Mouse (Mus musculus) kidney, embryonic 16.5 days (tissue): ENCODE results near the gene Fat1. TPM values are rescaled to one million over a fixed set of nuclear protein-coding genes. Genes with fewer than 3 reads are reported as not detected.

Source experiments
- ATAC-seq: fragments of 200-750 bp; cut with Nextera tagmentation; 2 replicates; pipeline ENCODE4 v1.8.0; 2017; ENCODE audit warnings: moderate TSS enrichment; ENCODE audit not compliant: low FRiP score, low TSS enrichment
- H3K27ac ChIP-seq: fragments of 300-500 bp; sonication (generic); 2 replicates; pipeline ENCODE4 v1.5.1; 2014; ENCODE audit warnings: low read length
- H3K27me3 ChIP-seq: fragments of 300-500 bp; sonication (generic); 2 replicates; pipeline ENCODE4 v1.6.1; 2014; ENCODE audit warnings: low read length, control low read depth, mixed read lengths; ENCODE audit not compliant: insufficient read depth
- H3K36me3 ChIP-seq: fragments of 300-500 bp; sonication (generic); 2 replicates; pipeline ENCODE4 v1.6.1; 2014; ENCODE audit warnings: low read length, control low read depth, mixed read lengths; ENCODE audit not compliant: insufficient read depth
- H3K4me1 ChIP-seq: fragments of 300-500 bp; sonication (generic); 2 replicates; pipeline ENCODE4 v1.6.1; 2014; ENCODE audit warnings: low read length, control low read depth, mixed read lengths; ENCODE audit not compliant: insufficient read depth
- H3K4me2 ChIP-seq: fragments of 300-500 bp; sonication (generic); replicated peaks from 2 replicates; pipeline ENCODE4 v1.6.1; 2014; ENCODE audit warnings: low read depth, low read length
- H3K4me3 ChIP-seq: fragments of 300-500 bp; sonication (generic); 2 replicates; pipeline ENCODE4 v1.5.1; 2014; ENCODE audit warnings: mild to moderate bottlenecking, low read length
- H3K9ac ChIP-seq: fragments of 300-500 bp; sonication (generic); replicated peaks from 2 replicates; pipeline ENCODE4 v1.6.1; 2014; ENCODE audit warnings: low read length
- H3K9me3 ChIP-seq: fragments of 300-500 bp; sonication (generic); 2 replicates; pipeline ENCODE4 v1.6.1; 2016; ENCODE audit warnings: low read length, control low read depth
- WGBS: fragments of 180-500 bp; shearing (Covaris S2); extraction: QIAGEN DNeasy Blood & Tissue Kit; methylation state at CpG from one replicate; pipeline ENCODE4 v1.1.7; 2014; 5-methylcytosine and 5-hydroxymethylcytosine counted together
- polyA plus RNA-seq: library from polyadenylated mRNA; unstranded; fragments of >200 nt; fragmentation: Nextera tagmentation; extraction: Ambion mirVana; gene quantifications from 2 replicates; pipeline ENCODE4 v1.2.1, GENCODE M21; 2015

The Fat1 gene
- polyA plus RNA-seq, 1 experiment from 2014 or later, result 19.9 TPM

DNA sequence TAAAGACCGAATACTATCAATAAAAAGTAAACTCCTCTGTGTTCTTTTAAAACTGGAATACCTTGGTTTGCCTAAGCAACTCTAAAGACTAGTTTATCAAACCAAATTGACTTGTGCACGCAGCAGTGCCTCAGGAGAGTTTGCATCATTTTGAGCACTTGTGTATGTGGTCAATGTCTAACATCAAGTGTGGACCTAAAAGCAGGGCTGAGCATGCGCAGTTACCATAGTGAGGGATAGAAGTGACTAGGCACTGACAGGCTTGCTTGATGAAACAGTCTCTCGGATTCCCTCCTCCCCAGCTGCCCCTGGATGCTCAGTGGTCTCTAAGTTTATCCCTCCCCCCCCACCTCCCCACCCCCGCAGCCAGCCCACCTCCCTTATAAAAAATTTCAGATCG, 1.8 kb upstream of the Fat1 start:
- Histone ChIP-seq H3K27ac (no peak overlapping the region), H3K36me3 (peaks cover 4% of the 10 kb centered on the region; the same call in 1 of the 2 replicates), H3K9me3 (peaks cover 9% of the 10 kb centered on the region), H3K9ac (no peak overlapping the region), H3K27me3 (0 out of 2 replicates have a peak, but pooled peaks cover 4% of the 10 kb centered on the region), H3K4me3 (peak overlapping the region; percentile 87), H3K4me2 (peak overlapping the region; percentile 72), H3K4me1 (peaks cover 9% of the 10 kb centered on the region)
- ATAC-seq, result no peak
- 51% methylated on average over 6 of the region's 6 CpGs for WGBS

DNA sequence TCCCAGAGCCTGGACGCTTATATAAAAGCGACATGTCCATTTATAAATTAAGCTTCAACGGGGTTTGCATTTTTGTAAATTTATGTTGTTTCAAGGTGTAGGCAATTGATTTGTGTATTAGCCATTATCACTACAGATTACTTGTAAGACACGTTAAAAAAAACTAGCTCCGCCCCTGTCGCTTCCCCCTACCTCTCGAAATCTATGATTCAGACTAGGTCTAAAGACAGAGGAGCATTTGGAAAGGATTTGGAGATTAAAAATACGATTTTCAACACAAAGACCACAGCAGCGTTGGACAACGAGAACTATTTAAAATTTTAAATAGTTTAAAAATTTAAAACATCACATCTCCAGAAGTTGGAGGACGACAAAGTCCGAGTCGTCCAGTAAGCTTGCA, 831 bp upstream of the Fat1 start:
- peaks cover 3% of the 10 kb centered on the region for H3K9me3 ChIP-seq
- no peaks in the 10 kb centered on the region for H3K36me3 ChIP-seq
- ATAC-seq, result no peak
- H3K27ac ChIP-seq, result peak overlapping the region; percentile 97
- 3% methylated on average over 13 of the region's 13 CpGs for WGBS
- 0 out of 2 replicates have a peak, but pooled peaks cover 4% of the 10 kb centered on the region for H3K27me3 ChIP-seq
- peaks cover 12% of the 10 kb centered on the region for H3K4me1 ChIP-seq
- H3K9ac ChIP-seq, result peak overlapping the region; percentile 68
- peak overlapping the region; percentile 72 for H3K4me2 ChIP-seq
- H3K4me3 ChIP-seq, result peak overlapping the region; percentile 87

DNA sequence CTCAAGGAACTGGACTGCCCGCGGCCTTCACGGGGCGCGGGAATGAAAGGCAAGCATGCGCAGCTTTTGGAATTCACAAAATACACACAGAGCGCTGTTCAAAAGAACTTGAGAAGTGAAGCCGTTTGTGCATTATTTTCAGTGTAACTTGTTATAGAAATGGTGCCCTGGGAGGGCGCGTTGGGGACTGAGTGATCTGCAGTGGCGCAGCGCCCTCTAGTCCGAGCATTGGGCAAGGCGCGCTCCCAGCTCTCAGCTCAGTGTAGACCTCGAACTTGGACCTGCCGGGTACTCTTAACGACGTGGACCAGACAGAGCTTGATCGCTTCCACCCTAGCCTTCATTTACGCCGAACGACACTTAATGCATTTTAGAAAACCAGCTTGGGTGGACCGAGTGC, 494 bp downstream of the Fat1 start:
- Histone ChIP-seq H3K27me3 (0 out of 2 replicates have a peak, but pooled peaks cover 4% of the 10 kb centered on the region), H3K4me3 (peak overlapping the region; percentile 87), H3K36me3 (no peaks in the 10 kb centered on the region), H3K4me1 (peaks cover 19% of the 10 kb centered on the region), H3K27ac (peak overlapping the region; percentile 97), H3K4me2 (peak overlapping the region; percentile 72), H3K9ac (peak overlapping the region; percentile 92), H3K9me3 (no peaks in the 10 kb centered on the region)
- peak; percentile 76 for ATAC-seq
- under 1% methylated on average over 24 of the region's 24 CpGs for WGBS

DNA sequence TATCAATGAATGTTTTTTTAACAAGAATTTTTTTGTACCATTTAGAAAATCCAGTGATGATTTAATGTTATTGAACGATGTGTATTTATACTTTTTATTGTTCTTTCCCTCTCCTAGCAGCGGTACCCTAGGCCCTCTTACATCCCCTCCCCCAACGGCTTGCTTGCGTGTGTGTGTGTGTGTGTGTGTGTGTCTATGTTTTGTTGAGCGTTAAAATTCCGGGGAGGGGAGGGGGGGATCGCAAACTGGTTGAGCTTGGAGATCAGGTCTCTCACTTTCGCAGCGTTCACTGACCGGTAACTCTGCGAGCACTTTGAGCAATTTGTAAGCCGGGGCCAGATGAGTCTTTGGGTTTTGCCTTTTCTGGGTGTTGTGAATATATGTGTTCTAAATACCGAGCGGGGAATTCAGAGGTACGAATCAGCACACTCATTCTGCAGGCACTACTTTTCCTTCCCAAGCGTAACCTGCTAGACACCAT, 1.3 kb downstream of the Fat1 start:
- 0 out of 2 replicates have a peak, but pooled peaks cover 4% of the 10 kb centered on the region for H3K27me3 ChIP-seq
- H3K9ac ChIP-seq, result peak overlapping the region; percentile 92
- H3K4me1 ChIP-seq, result peaks cover 23% of the 10 kb centered on the region
- H3K4me2 ChIP-seq, result peak overlapping the region; percentile 72
- peak overlapping the region; percentile 95 for H3K27ac ChIP-seq
- no peaks in the 10 kb centered on the region for H3K9me3 ChIP-seq
- no peak for ATAC-seq
- under 1% methylated on average over 16 of the region's 16 CpGs for WGBS
- H3K36me3 ChIP-seq, result 0 out of 2 replicates have a peak, but pooled peaks cover under 1% of the 10 kb centered on the region
- peak overlapping the region; percentile 87 for H3K4me3 ChIP-seq

DNA sequence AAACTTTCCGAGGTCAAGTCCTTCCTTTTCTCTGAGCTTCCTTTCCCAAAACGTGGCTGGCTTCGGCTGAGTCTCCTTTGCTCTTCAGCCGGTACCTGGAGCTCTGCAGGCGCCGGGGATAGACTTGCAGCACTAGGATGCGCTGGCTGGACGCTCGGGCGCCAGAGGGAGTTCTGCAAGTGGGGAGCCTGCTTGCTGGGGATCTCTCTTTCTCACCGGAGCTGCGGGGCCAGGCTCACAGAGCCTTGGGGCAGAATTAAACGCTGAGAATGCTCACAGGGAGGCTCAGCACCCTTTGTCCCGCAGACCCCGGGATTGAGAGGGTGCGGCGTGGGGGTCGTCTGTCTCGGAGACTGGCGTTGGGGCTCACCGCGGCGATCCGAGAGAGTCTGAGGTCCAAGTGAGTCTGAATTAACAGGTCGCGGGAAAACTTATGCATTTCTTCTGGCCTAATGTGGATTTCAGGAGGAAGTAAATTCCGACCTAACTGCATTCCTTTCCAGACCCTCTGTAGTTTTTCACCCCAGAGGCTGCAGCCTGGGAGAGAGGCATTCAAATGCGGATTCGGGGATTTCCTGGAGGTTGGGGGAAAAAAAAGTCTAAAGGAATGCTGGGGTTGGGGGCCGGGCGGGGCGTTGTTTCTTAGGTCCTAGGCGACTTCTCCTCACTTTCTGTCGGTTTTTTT, 2.0 kb downstream of the Fat1 start:
- ATAC-seq, result no peak
- peak overlapping the region; percentile 95 for H3K27ac ChIP-seq
- H3K4me1 ChIP-seq, result peaks cover 24% of the 10 kb centered on the region
- H3K27me3 ChIP-seq, result 0 out of 2 replicates have a peak, but pooled peaks cover 4% of the 10 kb centered on the region
- H3K9ac ChIP-seq, result peak overlapping the region; percentile 92
- WGBS, result under 1% methylated on average over 34 of the region's 34 CpGs
- 0 out of 2 replicates have a peak, but pooled peaks cover 4% of the 10 kb centered on the region for H3K36me3 ChIP-seq
- H3K4me3 ChIP-seq, result peak overlapping the region; percentile 87
- H3K9me3 ChIP-seq, result no peaks in the 10 kb centered on the region
- peak overlapping the region; percentile 72 for H3K4me2 ChIP-seq

DNA sequence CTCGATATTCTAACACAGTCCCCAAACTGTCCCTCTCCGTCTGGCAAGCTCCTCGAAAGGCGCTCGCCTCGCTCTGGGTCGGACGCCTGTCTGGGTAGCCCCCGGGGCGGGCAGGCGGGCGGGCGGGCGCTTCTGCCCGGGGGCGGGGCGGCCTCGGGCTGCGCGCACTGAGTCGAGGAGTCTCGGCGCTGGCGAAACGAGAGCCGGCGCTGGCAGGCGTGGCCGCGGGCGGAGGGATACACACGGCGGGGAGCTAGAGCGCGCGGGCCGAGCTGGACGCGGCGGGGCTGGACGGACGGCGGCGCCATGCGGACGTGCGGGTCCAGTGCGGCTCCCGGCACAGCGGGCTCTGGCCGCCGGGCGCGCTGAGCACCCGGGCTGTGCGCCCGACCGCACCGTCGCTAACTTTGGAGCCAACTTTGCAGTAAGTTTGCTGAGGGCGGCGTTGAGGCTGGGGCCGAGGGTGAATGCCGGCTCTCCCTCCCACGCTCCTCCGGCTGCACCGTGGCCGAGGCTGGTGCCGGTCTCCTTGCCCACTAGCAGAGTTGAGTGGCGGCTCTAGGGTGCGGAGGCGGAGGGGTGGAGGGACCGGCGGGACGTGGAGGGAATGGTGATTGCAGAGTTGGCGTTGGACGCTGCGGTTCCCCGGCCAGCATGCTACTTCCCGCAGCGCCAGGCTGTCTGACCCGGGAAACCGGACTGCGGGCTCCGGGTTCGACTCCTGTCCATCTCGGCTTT, 2.8 kb downstream of the Fat1 start:
- under 1% methylated on average over 83 of the region's 87 CpGs for WGBS

DNA sequence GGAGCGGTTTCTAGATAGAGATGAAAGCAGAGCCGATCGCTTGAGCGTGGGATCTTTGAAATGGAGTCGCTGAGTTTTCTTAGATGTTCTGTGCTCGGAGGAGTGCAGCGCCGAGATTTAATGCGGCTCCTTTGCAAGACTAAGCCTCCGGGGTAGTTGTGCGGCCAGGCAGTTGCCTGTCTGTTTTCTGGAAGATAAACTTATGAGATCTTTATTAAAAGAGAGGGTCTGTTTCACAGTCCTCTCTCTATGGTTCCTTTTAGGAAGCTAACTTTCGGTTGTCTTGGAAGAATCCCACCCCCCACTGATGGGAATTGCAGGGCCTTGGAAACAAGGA, 3.4 kb downstream of the Fat1 start:
- H3K4me3 ChIP-seq, result peak overlapping the region; percentile 87
- no peaks in the 10 kb centered on the region for H3K9me3 ChIP-seq
- WGBS, result under 1% methylated on average over 12 of the region's 12 CpGs

More for the DNA sequence above, 2.8 kb downstream of the Fat1 start:
- Histone ChIP-seq H3K9ac (peak overlapping the region; percentile 92), H3K4me1 (peaks cover 32% of the 10 kb centered on the region), H3K4me2 (peak overlapping the region; percentile 72), H3K4me3 (peak overlapping the region; percentile 87), H3K9me3 (no peaks in the 10 kb centered on the region), H3K27me3 (0 out of 2 replicates have a peak, but pooled peaks cover 4% of the 10 kb centered on the region), H3K27ac (peak overlapping the region; percentile 95), H3K36me3 (0 out of 2 replicates have a peak, but pooled peaks cover 4% of the 10 kb centered on the region)
- peak; percentile 80 for ATAC-seq

DNA sequence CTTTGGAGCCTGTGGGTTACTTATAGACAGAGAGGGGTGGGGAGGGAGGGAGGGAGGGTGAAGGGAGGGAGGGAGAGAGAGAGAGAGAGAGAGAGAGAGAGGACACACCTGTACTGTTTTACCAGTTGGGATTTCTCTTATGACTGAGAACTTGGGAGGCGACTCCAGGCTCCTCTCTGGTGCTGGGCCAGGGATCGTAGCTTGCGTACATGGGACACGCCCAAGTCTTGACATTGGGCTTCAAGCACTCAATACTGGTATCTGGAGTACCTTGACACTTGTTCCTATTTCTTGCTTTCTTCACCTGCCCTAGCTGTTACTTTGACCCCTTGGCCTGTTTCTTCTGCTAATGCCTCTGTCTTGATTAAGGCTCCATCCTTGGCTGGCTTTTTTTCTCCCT, 10.3 kb downstream of the Fat1 start:
- Histone ChIP-seq H3K9me3 (peaks cover 3% of the 10 kb centered on the region; the same call in 1 of the 2 replicates), H3K4me3 (no peak overlapping the region), H3K36me3 (peaks cover 13% of the 10 kb centered on the region), H3K4me1 (peaks cover 30% of the 10 kb centered on the region), H3K27ac (no peak overlapping the region), H3K27me3 (no peaks in the 10 kb centered on the region), H3K9ac (no peak overlapping the region), H3K4me2 (no peak overlapping the region)
- WGBS, result 96% methylated on average over 4 of the region's 4 CpGs
- no peak for ATAC-seq

More for the DNA sequence above, 3.4 kb downstream of the Fat1 start:
- H3K9ac ChIP-seq, result peak overlapping the region; percentile 92
- peak overlapping the region; percentile 95 for H3K27ac ChIP-seq
- 0 out of 2 replicates have a peak, but pooled peaks cover 2% of the 10 kb centered on the region for H3K27me3 ChIP-seq
- peak overlapping the region; percentile 72 for H3K4me2 ChIP-seq
- no peak for ATAC-seq
- H3K36me3 ChIP-seq, result 0 out of 2 replicates have a peak, but pooled peaks cover 4% of the 10 kb centered on the region
- peaks cover 34% of the 10 kb centered on the region for H3K4me1 ChIP-seq

DNA sequence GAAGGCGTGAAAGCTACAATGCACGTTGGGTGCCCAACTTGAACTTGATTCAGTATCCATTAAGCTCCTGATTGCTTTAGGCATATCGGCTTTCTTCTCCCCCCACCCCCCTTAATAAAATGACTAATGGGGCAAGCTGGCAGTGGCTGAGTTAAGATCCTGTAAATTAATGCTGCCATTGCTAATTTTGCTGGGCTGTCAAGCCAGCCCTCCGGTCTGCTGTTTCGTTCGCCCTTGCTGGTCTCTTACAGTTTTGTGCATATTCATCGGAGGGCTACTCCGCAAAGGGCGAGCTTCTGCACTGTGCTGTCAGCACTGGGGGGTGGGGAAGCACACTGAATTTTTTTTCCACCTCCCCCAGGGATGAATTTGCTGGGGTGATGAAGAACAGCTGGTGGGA, 13.3 kb downstream of the Fat1 start:
- peaks cover 40% of the 10 kb centered on the region for H3K36me3 ChIP-seq
- H3K4me1 ChIP-seq, result peaks cover 13% of the 10 kb centered on the region
- no peak overlapping the region for H3K9ac ChIP-seq
- WGBS, result 28% methylated on average over 9 of the region's 9 CpGs
- peak overlapping the region; percentile 36; the same call in 1 of the 2 replicates for H3K4me2 ChIP-seq
- peaks cover 17% of the 10 kb centered on the region; the same call in 1 of the 2 replicates for H3K9me3 ChIP-seq
- no peaks in the 10 kb centered on the region for H3K27me3 ChIP-seq
- H3K27ac ChIP-seq, result no peak overlapping the region
- no peak for ATAC-seq
- H3K4me3 ChIP-seq, result no peak overlapping the region
